Mouse (Mus musculus) stomach, postnatal 0 days (tissue): ENCODE data around the gene Tacr2. TPM values are rescaled to one million over a fixed set of nuclear protein-coding genes. Genes with fewer than 3 reads are reported as not detected.

Source experiments
- ATAC-seq: fragments of 200-750 bp; cut with Nextera tagmentation; 2 replicates; pipeline ENCODE4 v1.8.0; 2017; ENCODE audit not compliant: low FRiP score, low TSS enrichment
- DNase-seq: peaks from one replicate; pipeline ENCODE4 v3.0.0-alpha.2; 2016; ENCODE audit warnings: low spot score
- H3K27ac ChIP-seq: fragments of 300-500 bp; sonication (generic); replicated peaks from 2 replicates; pipeline ENCODE4 v1.5.1; 2014; ENCODE audit warnings: mild to moderate bottlenecking, control low read depth
- H3K27me3 ChIP-seq: fragments of 300-500 bp; sonication (generic); 2 replicates; pipeline ENCODE4 v1.6.1; 2014; ENCODE audit warnings: low read length; ENCODE audit not compliant: control insufficient read depth, insufficient read depth
- H3K36me3 ChIP-seq: fragments of 300-500 bp; sonication (generic); 2 replicates; pipeline ENCODE4 v1.6.1; 2014; ENCODE audit warnings: low read length, mixed read lengths; ENCODE audit not compliant: control insufficient read depth, insufficient read depth
- H3K4me1 ChIP-seq: fragments of 300-500 bp; sonication (generic); replicated peaks from 2 replicates; pipeline ENCODE4 v1.6.1; 2014; ENCODE audit warnings: antibody characterized with exemption; ENCODE audit not compliant: control insufficient read depth, insufficient read depth
- H3K4me2 ChIP-seq: fragments of 300-500 bp; sonication (generic); replicated peaks from 2 replicates; pipeline ENCODE4 v1.6.1; 2014; ENCODE audit warnings: low read depth, mild to moderate bottlenecking, control low read depth, moderate library complexity
- H3K4me3 ChIP-seq: fragments of 300-500 bp; sonication (generic); 2 replicates; pipeline ENCODE4 v1.5.1; 2014; ENCODE audit warnings: low read depth, low read length, control low read depth
- H3K9ac ChIP-seq: fragments of 300-500 bp; sonication (generic); 2 replicates; pipeline ENCODE4 v1.6.1; 2014; ENCODE audit warnings: mild to moderate bottlenecking, low read length, control low read depth, mixed read lengths
- H3K9me3 ChIP-seq: fragments of 300-500 bp; sonication (generic); 2 replicates; pipeline ENCODE4 v1.6.1; 2016; ENCODE audit warnings: low read length; ENCODE audit not compliant: control insufficient read depth
- CTCF ChIP-seq: IDR thresholded peaks from 2 replicates; pipeline ENCODE4 v1.5.1; 2016; ENCODE audit warnings: antibody characterized with exemption, low read depth, mild to moderate bottlenecking, moderate library complexity
- EP300 ChIP-seq: optimal IDR thresholded peaks from 2 replicates; pipeline ENCODE3; 2016; ENCODE audit warnings: antibody characterized with exemption
- WGBS: fragments of 180-500 bp; shearing (Covaris S2); extraction: QIAGEN DNeasy Blood & Tissue Kit; methylation state at CpG from one replicate; pipeline ENCODE4 v1.1.7; 2014; 5-methylcytosine and 5-hydroxymethylcytosine counted together
- polyA plus RNA-seq: library from polyadenylated mRNA; unstranded; fragments of >200 nt; fragmentation: Nextera tagmentation; extraction: Ambion mirVana; gene quantifications from 2 replicates; pipeline ENCODE4 v1.2.1, GENCODE M21; 2015

The Tacr2 gene
- polyA plus RNA-seq, 1 experiment from 2014 or later, result 1.3 TPM

GRCm38 (mm10) chr10:62309593-62309992, 57.4 kb downstream of the Tacr2 start:
- Histone ChIP-seq H3K4me1 (no peaks in the 10 kb centered on the region), H3K27ac (no peak overlapping the region), H3K9ac (no peak overlapping the region), H3K4me2 (no peak overlapping the region), H3K9me3 (no peaks in the 10 kb centered on the region), H3K36me3 (no peaks in the 10 kb centered on the region), H3K4me3 (no peak overlapping the region), H3K27me3 (no peaks in the 10 kb centered on the region)
- TF ChIP-seq CTCF, result no peak
- TF ChIP-seq EP300, result no peak
- 86% methylated on average over 5 of the region's 5 CpGs for WGBS
- no peak for DNase-seq
- no peak for ATAC-seq

DNA sequence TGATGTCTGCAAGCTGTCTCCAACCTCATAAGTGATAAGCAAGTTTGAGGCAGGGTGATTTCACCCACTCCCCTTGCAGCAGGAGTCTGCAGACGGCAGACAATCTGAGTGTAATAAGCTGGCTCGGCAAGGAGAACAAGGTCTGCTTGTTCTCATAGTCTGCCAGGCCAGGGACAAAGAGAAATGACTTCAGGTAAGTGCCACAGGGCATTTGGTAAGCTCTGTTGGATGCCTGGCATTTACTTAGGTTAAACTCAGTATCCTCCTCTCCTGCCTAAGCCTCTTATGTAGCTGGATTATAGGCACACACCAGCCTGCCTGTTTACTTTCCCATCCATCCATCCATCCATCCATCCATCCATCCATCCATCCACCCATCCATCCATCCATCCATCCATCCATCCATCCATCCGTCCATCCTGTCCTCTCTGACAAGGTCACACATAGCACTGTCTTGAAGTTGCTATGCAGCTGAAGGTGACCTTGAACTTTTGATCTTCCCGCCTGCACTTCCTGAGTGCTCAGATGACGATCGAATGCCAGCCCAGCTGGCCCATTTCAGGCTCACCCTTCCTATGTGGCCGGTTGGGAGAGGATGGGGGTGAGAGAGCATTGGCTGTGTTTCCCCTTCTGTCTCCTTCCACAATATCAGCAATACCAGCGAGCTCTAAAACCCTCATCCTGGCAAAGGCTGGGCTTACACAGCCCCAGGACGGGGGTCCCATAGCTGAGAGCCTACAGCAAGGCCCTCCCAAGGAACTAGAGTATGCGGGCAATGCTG, 58.2 kb downstream of the Tacr2 start:
- Histone ChIP-seq H3K4me2 (no peak overlapping the region), H3K4me3 (no peak overlapping the region), H3K9me3 (no peaks in the 10 kb centered on the region), H3K36me3 (no peaks in the 10 kb centered on the region), H3K27ac (no peak overlapping the region), H3K9ac (no peak overlapping the region), H3K27me3 (no peaks in the 10 kb centered on the region), H3K4me1 (no peaks in the 10 kb centered on the region)
- WGBS, result 72% methylated on average over 10 of the region's 10 CpGs
- DNase-seq (no peak), ATAC-seq (no peak)
- no peak for TF ChIP-seq CTCF
- no peak for TF ChIP-seq EP300

DNA sequence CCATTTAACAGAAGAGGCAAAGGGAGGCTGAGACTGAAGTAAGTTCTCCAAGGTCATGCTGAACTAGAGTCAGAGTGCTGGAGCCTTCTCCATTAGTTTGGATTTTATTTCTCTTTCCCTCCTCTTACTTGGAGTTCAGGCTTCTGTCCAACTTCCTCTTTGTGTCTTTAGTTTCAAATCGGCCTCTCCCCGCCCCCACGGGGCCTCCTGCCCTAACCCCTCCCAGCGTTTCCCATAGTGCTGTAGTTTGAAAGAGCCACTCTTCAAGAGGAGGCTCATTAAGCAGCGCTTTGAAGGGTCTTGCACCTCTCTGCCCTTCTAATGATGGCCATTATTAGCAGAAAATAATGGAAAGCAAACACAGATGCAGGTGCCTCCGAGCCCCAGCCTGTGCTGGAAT, 59.2 kb downstream of the Tacr2 start:
- no peaks in the 10 kb centered on the region for H3K4me1 ChIP-seq
- TF ChIP-seq EP300, result no peak
- no peak for TF ChIP-seq CTCF
- H3K36me3 ChIP-seq, result no peaks in the 10 kb centered on the region
- DNase-seq, result peak; percentile 56
- H3K27ac ChIP-seq, result 0 out of 2 replicates have a peak overlapping the region, but pooled peaks have one; percentile 45
- H3K4me3 ChIP-seq, result no peak overlapping the region
- no peaks in the 10 kb centered on the region for H3K27me3 ChIP-seq
- no peaks in the 10 kb centered on the region for H3K9me3 ChIP-seq
- WGBS, result 24% methylated on average over 6 of the region's 6 CpGs
- H3K4me2 ChIP-seq, result peak overlapping the region; percentile 23
- peak; percentile 1; the same call in 1 of the 2 replicates for ATAC-seq
- H3K9ac ChIP-seq, result no peak overlapping the region

- no peak for TF ChIP-seq EP300
- TF ChIP-seq CTCF, result no peak
- Histone ChIP-seq H3K27ac (no peak overlapping the region), H3K9ac (no peak overlapping the region; the same call in 1 of the 2 replicates), H3K36me3 (no peaks in the 10 kb centered on the region), H3K27me3 (no peaks in the 10 kb centered on the region), H3K9me3 (no peaks in the 10 kb centered on the region), H3K4me1 (no peaks in the 10 kb centered on the region), H3K4me3 (no peak overlapping the region), H3K4me2 (no peak overlapping the region)
- DNase-seq (no peak), ATAC-seq (no peak)
- WGBS, result 51% methylated on average over 10 of the region's 10 CpGs
Measured at GRCm38 (mm10) chr10:62313140-62313539, 60.9 kb downstream of the Tacr2 start.

DNA sequence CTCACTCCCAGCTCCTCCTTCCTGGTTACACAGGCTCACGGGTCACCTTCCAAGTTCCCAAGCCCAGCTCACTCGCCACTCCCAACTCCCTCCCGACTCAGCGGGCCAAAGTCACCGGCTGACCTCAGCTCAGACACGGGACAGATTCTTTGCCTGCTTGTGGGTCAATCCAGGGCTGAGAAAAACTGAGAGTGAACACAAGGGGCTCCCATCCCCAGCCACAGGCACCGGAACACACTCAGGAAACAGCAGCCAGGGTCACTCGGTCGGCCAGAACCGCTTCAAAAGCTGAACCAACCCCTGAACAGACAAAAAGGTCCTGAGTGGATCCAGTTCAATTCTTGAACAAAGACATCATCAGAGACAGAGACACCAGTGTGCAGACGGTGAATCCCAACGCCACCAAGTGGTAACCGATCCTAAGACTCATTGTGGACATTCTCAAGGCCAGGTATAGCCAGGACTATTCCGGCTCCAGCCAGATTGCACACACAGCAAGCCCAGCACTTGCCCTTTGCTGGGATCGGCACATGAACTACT, 61.7 kb downstream of the Tacr2 start:
- H3K4me3 ChIP-seq, result no peak overlapping the region
- H3K9me3 ChIP-seq, result no peaks in the 10 kb centered on the region
- no peak overlapping the region for H3K4me2 ChIP-seq
- peak; percentile 67 for DNase-seq
- H3K36me3 ChIP-seq, result no peaks in the 10 kb centered on the region
- H3K4me1 ChIP-seq, result no peaks in the 10 kb centered on the region
- H3K27ac ChIP-seq, result peak overlapping the region; percentile 18; the same call in 1 of the 2 replicates
- H3K9ac ChIP-seq, result peak overlapping the region; percentile 18; the same call in 1 of the 2 replicates
- 57% methylated on average over 15 of the region's 15 CpGs for WGBS
- TF ChIP-seq CTCF (peak; percentile 27; the same call in 1 of the 2 replicates), EP300 (no peak)
- no peaks in the 10 kb centered on the region for H3K27me3 ChIP-seq
- ATAC-seq, result peak; percentile 74

Other genes with a start within 250 kb of the Tacr2 start
- gene Neurog3, start 119.3 kb upstream of the Tacr2 start, polyA plus RNA-seq, result 0.79 and 1.2 TPM in 2 replicates
- gene Fam241b, start 108.5 kb upstream of the Tacr2 start, polyA plus RNA-seq, result 30.6 and 33.4 TPM in 2 replicates
- 97.4 and 112 TPM in 2 replicates for gene Tspan15, start 21.2 kb upstream of the Tacr2 start, polyA plus RNA-seq
- 35.6 and 36.5 TPM in 2 replicates for gene Hk1, start 127.5 kb downstream of the Tacr2 start, polyA plus RNA-seq
- 5.5 and 5.6 TPM in 2 replicates for gene Hkdc1, start 170.1 kb downstream of the Tacr2 start, polyA plus RNA-seq
- 0.21 and 0.23 TPM in 2 replicates for gene 4930507D05Rik, start 197.1 kb downstream of the Tacr2 start, polyA plus RNA-seq
- 12.6 and 13.9 TPM in 2 replicates for gene Supv3l1, start 197.3 kb downstream of the Tacr2 start, polyA plus RNA-seq
- 59.6 and 60.4 TPM in 2 replicates for gene Vps26a, start 234.4 kb downstream of the Tacr2 start, polyA plus RNA-seq